Mouse (Mus musculus): ENCODE data around the gene Fhl2.
"Not testable (repeated sequence)": the region's sequence is repeated elsewhere in the genome, so short reads cannot be mapped to it uniquely, and the experiment has no call there.

Gene Fhl2

GRCm38 (mm10) chr1:43192471-43192870 lies 4.3 kb downstream of the Fhl2 start:
- DNase-seq (ENCODE audit: low spot score): no peak

GRCm38 (mm10) chr1:43191078-43191477 lies 5.7 kb downstream of the Fhl2 start:
- DNase-seq (ENCODE audit: low spot score): no peak

DNA sequence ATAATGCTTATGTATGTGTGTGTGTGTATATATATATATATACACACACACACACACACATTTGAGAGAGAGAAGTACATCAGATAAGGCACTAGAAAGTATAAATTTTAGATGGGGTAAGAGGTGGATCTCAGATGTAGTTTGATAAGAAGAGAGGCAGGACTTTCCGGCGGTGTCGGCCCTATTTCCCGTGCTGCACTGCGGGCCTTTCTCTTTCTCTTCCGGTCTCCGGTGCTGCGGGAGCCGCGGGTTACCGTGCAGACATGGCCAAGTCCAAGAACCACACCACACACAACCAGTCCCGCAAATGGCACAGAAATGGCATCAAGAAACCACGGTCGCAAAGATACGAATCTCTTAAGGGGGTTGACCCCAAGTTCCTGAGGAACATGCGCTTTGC lies 7.9 kb downstream of the Fhl2 start:
- DNase-seq (ENCODE audit: low spot score): not testable (repeated sequence)

GRCm38 (mm10) chr1:43186334-43186733 lies 10.4 kb downstream of the Fhl2 start:
- no peak for DNase-seq (ENCODE audit: low spot score)

DNA sequence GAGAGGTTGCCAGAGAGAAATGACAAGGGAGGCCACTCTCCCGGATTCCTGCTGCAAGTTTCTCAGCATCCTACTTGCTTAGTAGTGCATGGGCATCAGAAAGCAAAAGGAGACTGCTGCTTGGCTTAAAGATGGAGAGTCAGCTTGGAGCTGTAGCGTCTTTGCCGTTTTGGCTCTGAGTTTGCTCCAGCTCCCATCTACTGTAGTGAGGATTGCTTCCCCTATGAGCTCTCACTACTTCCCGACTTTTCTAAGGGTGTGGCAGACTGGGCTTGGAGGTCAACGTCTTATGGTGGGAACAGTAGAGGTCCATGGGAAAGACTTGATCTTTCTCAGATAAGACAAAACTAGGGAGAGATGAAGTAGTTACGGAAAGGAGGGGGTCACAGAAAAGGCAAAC lies 15.9 kb downstream of the Fhl2 start:
- no peak for DNase-seq (ENCODE audit: low spot score)

DNA sequence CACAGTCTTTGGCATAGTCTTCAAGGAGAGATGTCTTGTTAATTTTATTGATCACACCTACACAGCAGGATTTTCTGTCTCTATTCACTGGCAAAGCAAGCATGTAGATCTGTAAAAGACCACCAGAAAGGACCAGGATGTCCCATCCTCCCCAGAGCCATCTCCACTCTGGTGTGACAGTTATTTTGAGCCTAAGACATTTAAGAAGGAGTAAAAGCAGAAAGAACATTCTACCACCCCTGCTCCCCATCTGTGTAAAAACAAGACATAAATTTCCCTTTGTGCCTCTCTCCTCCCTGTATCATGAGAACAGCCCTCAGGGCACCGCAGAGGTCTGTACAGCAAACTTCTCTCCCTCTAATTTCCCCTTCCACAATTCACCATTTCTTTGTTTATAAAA lies 18.0 kb downstream of the Fhl2 start:
- no peak for DNase-seq (ENCODE audit: low spot score)

DNA sequence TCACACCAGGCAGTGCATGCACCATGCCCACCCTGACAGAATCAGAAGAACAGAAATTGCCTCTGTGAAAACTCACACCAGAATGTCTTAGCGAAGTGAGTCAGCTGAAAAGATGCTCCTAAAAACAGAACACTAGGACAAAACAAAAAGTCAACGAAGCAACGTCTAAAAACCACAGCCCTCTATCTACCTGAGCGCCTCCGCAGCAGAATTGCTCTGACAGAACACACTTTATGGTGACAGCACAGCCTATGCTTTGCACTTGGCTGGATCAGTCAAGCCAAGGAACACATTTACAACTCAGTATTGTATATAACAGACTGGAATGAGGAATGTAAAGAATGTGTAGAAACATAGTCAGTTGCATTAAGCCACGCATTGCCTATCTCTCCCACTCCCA lies 18.4 kb downstream of the Fhl2 start:
- DNase-seq (ENCODE audit: low spot score): no peak

- DNase-seq (ENCODE audit: low spot score): no peak
Measured at GRCm38 (mm10) chr1:43173283-43174226, 23.2 kb downstream of the Fhl2 start.

DNA sequence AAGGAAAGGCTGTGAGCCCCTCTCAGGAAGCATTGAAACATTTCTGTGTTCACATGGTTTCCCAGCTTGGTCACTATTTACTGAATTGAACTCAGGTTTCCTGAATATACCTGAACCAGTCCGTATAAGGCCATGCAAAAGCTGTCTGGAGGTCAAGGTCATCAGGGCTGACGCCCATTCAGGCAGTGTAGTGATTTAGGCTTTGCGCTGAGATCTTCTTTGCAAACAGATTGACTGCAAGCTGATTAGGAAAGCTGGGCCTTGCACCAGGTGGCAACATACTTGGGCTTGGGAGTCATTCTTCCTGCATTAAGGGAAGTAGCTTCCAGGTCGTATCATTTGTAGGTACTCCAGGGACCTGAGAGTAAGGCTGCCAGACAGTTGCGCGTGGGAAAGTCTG lies 25.0 kb downstream of the Fhl2 start:
- no peak for DNase-seq (ENCODE audit: low spot score)

- DNase-seq (ENCODE audit: low spot score): no peak
Measured at GRCm38 (mm10) chr1:43171093-43171492, 25.7 kb downstream of the Fhl2 start.

DNA sequence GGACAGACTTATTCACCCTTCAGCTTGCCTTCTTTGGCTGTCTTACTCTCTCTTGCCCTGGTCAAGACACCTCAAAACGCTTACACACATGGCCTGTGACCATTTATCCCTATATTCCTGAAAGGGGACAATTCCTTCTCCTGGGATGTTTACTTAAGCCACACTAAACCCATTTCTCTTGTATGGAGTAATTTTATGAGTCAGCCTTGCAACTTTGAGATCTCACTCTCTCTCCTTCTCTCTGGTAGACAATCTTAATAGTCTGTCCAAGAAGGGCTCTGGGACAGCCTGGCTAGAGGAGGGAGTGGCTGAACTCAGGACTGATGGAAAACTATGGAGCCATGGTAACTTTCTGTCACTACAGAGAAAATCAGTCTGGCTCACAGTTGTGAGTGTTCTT lies 27.1 kb downstream of the Fhl2 start:
- no peak for DNase-seq (ENCODE audit: low spot score)

GRCm38 (mm10) chr1:43169227-43169626 lies 27.6 kb downstream of the Fhl2 start:
- no peak for DNase-seq (ENCODE audit: low spot score)

DNA sequence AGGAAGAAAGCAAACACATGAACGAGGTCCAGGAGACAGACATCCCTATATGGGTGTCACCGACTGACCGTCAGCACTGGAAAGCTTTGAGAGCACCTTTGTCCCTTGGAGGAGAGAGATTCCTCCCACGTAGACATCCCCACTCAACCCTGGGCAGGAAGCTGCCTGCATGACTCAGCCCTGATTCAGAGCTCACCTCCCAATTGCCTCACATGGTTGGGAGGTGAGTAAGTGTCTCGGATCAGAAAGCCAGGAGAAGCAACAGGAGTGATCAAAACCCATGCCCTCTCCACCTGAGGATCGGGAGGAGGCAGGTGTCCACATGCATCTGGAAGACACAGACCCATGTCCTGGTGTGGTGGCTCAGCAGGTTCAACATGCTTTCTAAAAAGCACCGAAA lies 28.2 kb downstream of the Fhl2 start:
- DNase-seq (ENCODE audit: low spot score): no peak

- no peak for DNase-seq (ENCODE audit: low spot score)
Measured at GRCm38 (mm10) chr1:43168026-43168425, 28.8 kb downstream of the Fhl2 start.

GRCm38 (mm10) chr1:43164582-43164981 lies 32.2 kb downstream of the Fhl2 start:
- no peak for DNase-seq (ENCODE audit: low spot score)

DNA sequence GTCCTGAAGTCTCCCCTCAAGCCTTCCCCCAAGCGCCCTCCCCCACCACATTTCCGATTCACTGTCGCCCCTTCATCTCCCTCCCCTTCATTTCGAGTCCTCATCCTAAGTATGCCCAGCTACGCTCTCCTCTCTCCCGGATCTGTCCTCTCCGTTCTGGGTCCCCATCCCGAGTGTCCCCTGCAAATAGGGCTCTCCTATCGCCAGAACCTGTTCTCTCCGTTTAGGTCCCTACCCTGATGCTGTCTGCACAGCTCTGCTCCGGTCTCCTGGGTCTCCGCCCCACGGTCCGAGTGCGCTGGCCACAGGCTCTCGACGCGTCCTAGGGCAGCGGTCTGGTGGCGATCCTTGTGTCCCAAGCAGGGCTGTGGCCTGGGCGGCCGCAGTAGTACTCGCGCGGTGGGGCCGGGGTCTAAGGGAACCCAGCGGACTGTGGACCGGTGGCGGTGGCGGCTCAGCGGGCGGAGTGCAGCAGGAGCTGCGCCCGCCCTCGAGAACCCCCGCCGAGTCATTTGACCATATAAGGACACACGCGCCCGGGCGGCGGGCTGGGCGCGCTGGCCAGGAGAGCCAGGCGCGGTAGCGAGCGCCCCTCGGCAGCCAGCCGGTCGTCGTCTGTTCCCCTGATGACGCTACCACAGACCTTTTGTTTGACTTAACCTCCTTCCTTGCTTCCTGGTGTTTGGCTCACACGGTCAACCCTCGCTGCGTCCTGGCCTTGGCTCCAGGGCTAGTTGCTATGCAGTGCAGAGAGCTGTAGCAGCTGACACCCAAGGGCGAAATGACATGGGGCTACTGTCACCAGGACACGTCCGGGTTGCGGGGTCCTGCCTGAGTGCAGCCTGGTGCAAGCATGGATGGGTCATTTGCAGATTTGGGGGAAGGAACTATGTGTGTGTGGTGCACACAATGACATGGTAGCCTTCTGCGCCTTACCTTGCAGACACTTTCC lies 33.0 kb downstream of the Fhl2 start:
- DNase-seq (ENCODE audit: low spot score): peak; percentile 47

DNA sequence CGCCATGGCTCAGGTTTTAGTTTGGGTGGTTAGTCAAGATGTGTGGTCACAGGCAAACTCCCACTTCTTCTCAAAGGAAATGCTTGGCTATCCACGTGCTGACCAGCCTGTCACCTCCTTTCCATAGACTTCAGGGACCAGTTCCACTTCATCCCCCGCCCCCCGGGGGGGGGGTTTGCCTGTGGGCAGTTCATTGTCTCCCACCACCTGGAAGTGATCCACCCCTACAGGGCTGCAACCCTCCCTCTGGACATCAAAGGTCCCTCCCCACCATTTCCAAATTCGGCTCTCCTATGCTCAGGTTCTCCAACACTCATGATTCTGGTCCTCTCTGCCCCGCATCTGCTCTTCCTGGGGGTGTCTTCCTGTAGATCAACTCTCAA lies 33.7 kb downstream of the Fhl2 start:
- DNase-seq (ENCODE audit: low spot score): no peak

DNA sequence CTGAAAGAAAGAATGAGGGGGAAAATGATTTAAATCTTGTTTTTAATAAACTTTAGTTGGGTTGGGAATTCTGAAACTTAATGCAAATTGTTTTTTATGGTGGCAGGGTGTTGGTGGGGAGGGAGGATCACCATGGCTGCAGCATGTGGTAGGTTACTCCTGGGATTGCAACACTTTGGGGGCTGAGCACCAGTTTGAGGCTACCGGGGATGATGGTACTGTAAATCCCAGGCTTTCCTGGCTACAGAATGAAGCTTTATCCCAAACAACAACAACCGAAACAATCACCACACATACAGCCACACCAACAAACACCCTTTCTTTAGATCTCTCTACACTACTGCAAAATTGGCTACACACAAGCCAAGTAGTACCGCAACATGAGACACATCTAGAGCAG lies 34.4 kb downstream of the Fhl2 start:
- no peak for DNase-seq (ENCODE audit: low spot score)

- no peak for DNase-seq (ENCODE audit: low spot score)
Measured at GRCm38 (mm10) chr1:43159429-43159828, 37.4 kb downstream of the Fhl2 start.

GRCm38 (mm10) chr1:43157907-43158306 lies 38.9 kb downstream of the Fhl2 start:
- DNase-seq (ENCODE audit: low spot score): no peak

GRCm38 (mm10) chr1:43154491-43154890 lies 42.3 kb downstream of the Fhl2 start:
- DNase-seq (ENCODE audit: low spot score): no peak

GRCm38 (mm10) chr1:43153538-43153937 lies 43.2 kb downstream of the Fhl2 start:
- DNase-seq (ENCODE audit: low spot score): no peak

GRCm38 (mm10) chr1:43152626-43153025 lies 44.2 kb downstream of the Fhl2 start:
- no peak for DNase-seq (ENCODE audit: low spot score)
